Mouse (Mus musculus) fat pad, adult 2 months (tissue): ENCODE results near the gene Syt15.
"Not testable (repeated sequence)": the region's sequence is repeated elsewhere in the genome, so short reads cannot be mapped to it uniquely, and the experiment has no call there.

Experiments used
- DNase-seq: peaks from one replicate; pipeline ENCODE4 v3.0.0-alpha.2; 2011; ENCODE audit warnings: low read depth, low spot score; ENCODE audit errors: extremely low read depth

Gene Syt15

GRCm38 (mm10) chr14:34226566-34226965, 7.2 kb downstream of the Syt15 start:
- no peak for DNase-seq

GRCm38 (mm10) chr14:34227981-34228380, 8.6 kb downstream of the Syt15 start:
- no peak for DNase-seq

- DNase-seq: no peak
Observed at GRCm38 (mm10) chr14:34228830-34229506, 9.6 kb downstream of the Syt15 start.

- no peak for DNase-seq
Observed at GRCm38 (mm10) chr14:34232340-34232739, 12.9 kb downstream of the Syt15 start.

GRCm38 (mm10) chr14:34232866-34233680, 13.7 kb downstream of the Syt15 start:
- no peak for DNase-seq

- no peak for DNase-seq
Observed at GRCm38 (mm10) chr14:34233846-34234245, 14.5 kb downstream of the Syt15 start.

- DNase-seq: no peak
Observed at GRCm38 (mm10) chr14:34234630-34235380, 15.4 kb downstream of the Syt15 start.

GRCm38 (mm10) chr14:34240263-34240662, 20.9 kb downstream of the Syt15 start:
- no peak for DNase-seq

GRCm38 (mm10) chr14:34240676-34241075, 21.3 kb downstream of the Syt15 start:
- no peak for DNase-seq

- DNase-seq: no peak
Observed at GRCm38 (mm10) chr14:34252470-34253145, 33.2 kb downstream of the Syt15 start.

- DNase-seq: no peak
Observed at GRCm38 (mm10) chr14:34253261-34253660, 33.9 kb downstream of the Syt15 start.

- DNase-seq: not testable (repeated sequence)
Observed at GRCm38 (mm10) chr14:34258525-34258924, 39.1 kb downstream of the Syt15 start.

- DNase-seq: no peak
Observed at GRCm38 (mm10) chr14:34268046-34268445, 48.7 kb downstream of the Syt15 start.

- no peak for DNase-seq
Observed at GRCm38 (mm10) chr14:34273280-34273679, 53.9 kb downstream of the Syt15 start.

GRCm38 (mm10) chr14:34274141-34274540, 54.7 kb downstream of the Syt15 start:
- no peak for DNase-seq

GRCm38 (mm10) chr14:34275225-34275624, 55.8 kb downstream of the Syt15 start:
- DNase-seq: no peak

- no peak for DNase-seq
Observed at GRCm38 (mm10) chr14:34279726-34280125, 60.3 kb downstream of the Syt15 start.
